Mouse (Mus musculus) testis, adult 2 months (tissue): ENCODE measurements around the gene Rccd1. TPM values are rescaled to one million over a fixed set of nuclear protein-coding genes. Genes with fewer than 3 reads are reported as not detected.
"Not testable (repeated sequence)": the region's sequence is repeated elsewhere in the genome, so short reads cannot be mapped to it uniquely, and the experiment has no call there.

ENCODE experiments used
- H3K27ac ChIP-seq: fragments of 200-500 bp; 2 replicates; pipeline ENCODE4 v1.5.1; 2012; ENCODE audit warnings: low read depth, low read length; ENCODE audit not compliant: control insufficient read depth, insufficient read depth
- H3K27me3 ChIP-seq: fragments of 200-500 bp; 2 replicates; pipeline ENCODE4 v1.6.1; 2012; ENCODE audit warnings: mild to moderate bottlenecking, low read length, moderate library complexity; ENCODE audit not compliant: control insufficient read depth, insufficient read depth
- H3K36me3 ChIP-seq: fragments of 200-500 bp; 2 replicates; pipeline ENCODE4 v1.6.1; 2012; ENCODE audit warnings: mild to moderate bottlenecking, low read length; ENCODE audit not compliant: control insufficient read depth, insufficient read depth
- H3K4me1 ChIP-seq: fragments of 200-500 bp; 2 replicates; pipeline ENCODE4 v1.6.1; 2012; ENCODE audit warnings: low read length; ENCODE audit not compliant: control insufficient read depth, insufficient read depth
- H3K4me3 ChIP-seq: fragments of 200-500 bp; 2 replicates; pipeline ENCODE4 v1.5.1; 2012; ENCODE audit warnings: low read depth, mild to moderate bottlenecking, low read length, moderate library complexity, mixed read lengths; ENCODE audit not compliant: control insufficient read depth
- CTCF ChIP-seq: fragments of 200-500 bp; IDR thresholded peaks from 2 replicates; pipeline ENCODE4 v1.5.1; 2012; ENCODE audit warnings: low read depth, mild to moderate bottlenecking, inconsistent platforms, low read length, moderate library complexity; ENCODE audit not compliant: control insufficient read depth, insufficient read depth, insufficient replicate concordance
- POLR2A ChIP-seq: fragments of 200-500 bp; IDR thresholded peaks from 2 replicates; pipeline ENCODE4 v1.6.1; 2012; ENCODE audit warnings: low read depth, mild to moderate bottlenecking, inconsistent platforms, low read length, moderate library complexity; ENCODE audit not compliant: control insufficient read depth
- polyA plus RNA-seq: library from polyadenylated mRNA; depleted of rRNA; stranded (reverse); fragments of >200 nt; gene quantifications from 2 replicates; pipeline ENCODE4 v1.2.3, GENCODE M21; 2012

The Rccd1 gene
- polyA plus RNA-seq, 1 experiment: 5.6 TPM

DNA sequence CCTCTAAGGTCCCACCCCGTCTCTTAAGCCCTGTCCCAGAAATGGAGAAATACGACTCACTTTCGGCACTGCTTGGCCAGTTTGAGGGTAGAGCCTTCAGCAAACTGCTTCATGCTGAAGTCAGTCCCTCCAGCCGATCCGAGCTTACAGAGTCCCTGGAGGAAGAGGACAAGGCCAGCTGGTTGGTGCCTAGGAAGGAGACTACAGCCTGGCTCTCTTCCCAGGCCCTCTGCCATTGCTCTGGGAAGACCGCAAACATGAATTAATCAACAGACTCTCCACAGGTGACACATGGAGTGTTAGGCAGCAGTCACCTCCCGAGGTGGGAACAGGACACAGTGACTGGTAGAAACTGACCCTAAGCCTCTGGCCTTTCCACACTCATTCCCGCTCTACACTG, 6.0 kb upstream of the Rccd1 start:
- H3K27me3 ChIP-seq: no peaks in the 10 kb centered on the region
- 0 out of 2 replicates have a peak, but pooled peaks cover 1% of the 10 kb centered on the region for H3K36me3 ChIP-seq
- H3K4me3 ChIP-seq: no peak overlapping the region
- TF ChIP-seq CTCF (no peak), POLR2A (no peak)
- H3K27ac ChIP-seq: no peak overlapping the region
- peaks cover 2% of the 10 kb centered on the region for H3K4me1 ChIP-seq

DNA sequence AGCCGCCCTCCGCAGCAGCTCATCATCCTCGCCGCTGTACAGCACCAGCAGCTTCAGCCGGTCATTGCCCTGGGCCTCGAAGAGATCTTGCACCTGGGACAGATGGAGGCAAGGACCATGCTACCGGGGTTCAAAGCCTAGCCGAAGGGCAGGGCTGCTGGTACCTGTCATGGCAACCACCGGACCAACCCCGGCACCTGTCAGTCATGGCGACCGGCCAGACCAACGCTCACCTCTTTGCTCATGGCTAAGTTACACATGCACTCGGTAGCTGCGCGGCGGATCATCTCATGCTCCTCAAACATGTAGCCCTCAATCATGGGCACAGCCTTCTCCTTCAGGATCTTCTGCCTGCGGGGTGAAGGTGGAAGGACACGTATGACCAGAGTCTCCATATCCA, 1.8 kb upstream of the Rccd1 start:
- H3K36me3 ChIP-seq: 0 out of 2 replicates have a peak, but pooled peaks cover 1% of the 10 kb centered on the region
- no peak overlapping the region for H3K4me3 ChIP-seq
- peaks cover 4% of the 10 kb centered on the region for H3K4me1 ChIP-seq
- TF ChIP-seq POLR2A: no peak
- TF ChIP-seq CTCF: no peak; the same call in 1 of the 2 replicates
- H3K27ac ChIP-seq: no peak overlapping the region
- H3K27me3 ChIP-seq: no peaks in the 10 kb centered on the region

DNA sequence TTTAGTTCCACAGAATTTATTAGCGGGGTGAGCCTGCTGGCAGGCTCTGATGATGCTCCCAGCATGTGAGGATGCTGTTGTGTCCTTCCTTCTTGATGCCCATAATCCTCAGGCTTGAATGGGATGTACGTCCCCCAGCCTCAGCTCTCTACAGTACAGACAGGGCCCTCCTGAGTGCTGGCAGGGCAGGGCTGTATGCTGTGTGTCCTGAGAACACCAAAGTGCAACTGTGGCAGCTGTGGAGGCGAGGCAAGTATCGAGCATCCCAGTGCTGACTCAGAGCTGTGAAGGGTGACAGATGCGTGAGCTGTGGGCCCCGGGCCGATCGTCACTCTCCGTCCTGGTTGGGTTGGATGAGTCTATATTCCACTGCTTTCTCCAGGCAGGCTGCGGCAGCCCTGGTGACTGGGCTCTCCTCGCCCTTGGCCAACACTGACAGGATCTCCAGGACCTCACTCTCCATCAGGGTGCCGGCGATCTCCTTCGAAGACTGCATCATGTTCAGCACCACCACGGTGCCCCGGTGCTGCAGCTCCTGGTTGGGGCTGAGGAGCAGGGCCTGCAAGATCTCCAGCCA, 1.1 kb upstream of the Rccd1 start:
- peaks cover 4% of the 10 kb centered on the region for H3K4me1 ChIP-seq
- no peak overlapping the region for H3K4me3 ChIP-seq
- H3K27ac ChIP-seq: no peak overlapping the region
- 0 out of 2 replicates have a peak, but pooled peaks cover 1% of the 10 kb centered on the region for H3K36me3 ChIP-seq
- TF ChIP-seq CTCF (no peak), POLR2A (no peak)
- H3K27me3 ChIP-seq: no peaks in the 10 kb centered on the region

- H3K36me3 ChIP-seq, H3K27ac ChIP-seq, H3K4me3 ChIP-seq: not testable (repeated sequence)
Measured at GRCm38 (mm10) chr7:80324816-80325119, 514 bp upstream of the Rccd1 start.

DNA sequence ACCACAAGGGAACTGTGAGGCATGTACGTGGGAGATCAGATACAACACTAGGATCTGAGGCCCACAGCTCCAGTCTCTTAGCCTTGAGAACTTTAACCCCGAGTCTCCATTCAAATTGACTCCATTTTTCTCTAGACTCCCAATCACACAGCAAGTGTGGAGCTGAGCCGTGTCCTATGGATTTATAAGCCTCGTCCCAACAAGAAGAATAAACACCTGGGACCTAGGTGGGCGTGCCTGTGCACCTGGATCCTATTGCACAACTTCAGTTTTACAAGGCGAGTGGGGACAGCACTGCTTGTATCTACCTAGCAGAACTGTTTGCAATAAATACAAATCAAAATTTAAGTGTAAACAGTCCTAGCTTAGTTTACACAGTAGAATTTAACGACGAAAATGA, 918 bp downstream of the Rccd1 start:
- Histone ChIP-seq H3K36me3 (0 out of 2 replicates have a peak, but pooled peaks cover 1% of the 10 kb centered on the region), H3K4me1 (peaks cover 4% of the 10 kb centered on the region), H3K4me3 (no peak overlapping the region), H3K27ac (no peak overlapping the region), H3K27me3 (no peaks in the 10 kb centered on the region)
- no peak for TF ChIP-seq CTCF
- TF ChIP-seq POLR2A: no peak

More at GRCm38 (mm10) chr7:80324816-80325119, 514 bp upstream of the Rccd1 start:
- not testable (repeated sequence) for H3K27me3 ChIP-seq, H3K4me1 ChIP-seq

- H3K27ac ChIP-seq: no peak overlapping the region
- peaks cover under 1% of the 10 kb centered on the region; the same call in 1 of the 2 replicates for H3K4me1 ChIP-seq
- no peaks in the 10 kb centered on the region for H3K27me3 ChIP-seq
- 0 out of 2 replicates have a peak, but pooled peaks cover 1% of the 10 kb centered on the region for H3K36me3 ChIP-seq
- H3K4me3 ChIP-seq: peak overlapping the region; percentile 2
- TF ChIP-seq CTCF (no peak), POLR2A (no peak)
Measured at GRCm38 (mm10) chr7:80319846-80320496, 4.3 kb downstream of the Rccd1 start.

GRCm38 (mm10) chr7:80318670-80319069, 5.6 kb downstream of the Rccd1 start:
- no peak overlapping the region for H3K27ac ChIP-seq
- 0 out of 2 replicates have a peak, but pooled peaks cover 1% of the 10 kb centered on the region for H3K36me3 ChIP-seq
- TF ChIP-seq POLR2A (no peak), CTCF (no peak)
- no peak overlapping the region for H3K4me3 ChIP-seq
- no peaks in the 10 kb centered on the region for H3K27me3 ChIP-seq
- H3K4me1 ChIP-seq: no peaks in the 10 kb centered on the region; the same call in 1 of the 2 replicates
